Mouse (Mus musculus) erythroblast, embryonic 14.5 days (primary cell): ENCODE results near the gene Tsg101.

Experiments used
- GATA1 ChIP-seq: IDR thresholded peaks from 2 replicates; pipeline ENCODE4 v1.6.1; 2012; ENCODE audit warnings: low read length, inconsistent platforms, mixed read lengths
- TAL1 ChIP-seq: IDR thresholded peaks from 3 replicates; pipeline ENCODE4 v1.6.1; 2012; ENCODE audit warnings: low read length, inconsistent platforms, mixed read lengths

DNA sequence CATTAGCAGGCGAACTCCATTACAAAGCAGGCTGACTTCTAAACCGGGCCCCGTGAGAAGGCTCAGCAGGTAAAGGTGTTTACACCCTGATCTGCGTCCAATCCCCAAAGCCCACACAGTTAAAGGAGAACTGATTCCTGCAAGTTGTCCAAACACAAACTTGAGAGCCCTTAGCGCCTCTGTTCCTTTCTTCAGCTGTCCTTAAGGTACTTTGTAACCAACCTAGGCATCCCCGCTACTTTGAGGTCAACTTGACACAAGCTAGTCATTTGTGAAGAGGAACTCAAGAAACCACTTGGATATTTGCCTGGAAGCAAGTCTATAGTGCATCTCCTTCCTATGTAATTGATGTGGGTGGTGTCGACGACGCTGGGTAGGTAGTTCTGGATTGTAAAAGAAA, 62.3 kb downstream of the Tsg101 start:
- TF ChIP-seq TAL1: no peak
- TF ChIP-seq GATA1: no peak
